Mouse (Mus musculus): Measurements from ENCODE around the gene Tceal1. TPM values are rescaled to one million over a fixed set of nuclear protein-coding genes. Genes with fewer than 3 reads are reported as not detected.

Tceal1 gene
- not detected for total RNA-seq (2023)

DNA sequence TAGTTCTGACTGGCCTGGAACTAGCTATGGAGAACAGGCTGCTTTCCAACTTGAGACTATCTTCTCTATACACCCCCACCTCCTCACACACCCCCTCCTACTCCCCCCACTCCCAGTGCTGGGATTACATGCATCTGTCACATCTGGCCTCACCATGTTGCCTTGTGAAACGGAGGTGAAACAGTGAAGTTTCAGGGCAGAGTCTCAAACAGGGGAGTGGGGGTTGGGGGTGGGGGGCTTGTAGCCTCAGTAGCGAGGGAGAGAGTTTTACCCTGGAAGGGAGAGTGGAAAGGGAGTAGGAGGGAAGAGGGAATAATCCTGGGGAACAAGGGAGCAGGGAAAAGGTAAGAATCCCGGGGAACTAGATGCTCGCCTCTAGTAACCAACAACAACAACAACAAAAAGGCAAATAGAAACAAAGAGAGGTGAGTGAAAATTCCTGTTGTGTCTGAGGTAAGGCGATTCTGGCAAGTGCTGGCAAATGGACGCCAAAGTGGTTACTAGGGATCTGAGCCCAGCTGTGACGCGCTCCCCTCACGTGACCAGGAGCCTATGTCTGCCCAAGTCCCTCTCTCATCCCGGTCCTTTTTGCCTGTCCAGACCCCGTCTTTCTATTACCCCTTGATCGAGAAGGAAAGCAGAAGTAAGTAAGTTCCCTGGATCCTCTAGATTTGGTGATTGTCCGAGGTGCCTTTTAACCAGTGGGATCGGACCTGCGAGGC lies at the start of gene Tceal1:
Gene Tceal1, plus strand, starts transcription at position 537 of the 722 bp plus-strand sequence.

DNA sequence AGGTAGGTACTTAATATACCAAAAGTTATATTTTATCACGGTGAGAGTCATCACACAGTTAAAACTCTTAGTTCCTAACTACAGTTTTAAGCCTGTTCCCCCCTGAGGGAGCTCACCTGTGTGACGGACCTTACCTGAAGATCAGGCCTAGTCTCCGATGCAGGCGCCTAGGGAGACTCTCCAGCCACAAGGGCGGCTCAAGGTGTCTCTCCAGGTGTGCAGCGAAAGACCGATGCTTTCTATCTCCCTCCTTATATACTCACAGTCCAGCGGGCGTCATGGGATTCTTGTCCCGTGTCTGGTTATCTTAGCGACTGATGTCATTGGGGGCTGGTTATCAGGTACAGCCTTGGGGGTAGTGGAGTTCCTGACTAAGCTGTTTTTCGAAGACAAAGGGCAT lies 35.7 kb downstream of the Tceal1 start, which contains the start of gene Morf4l2:
Gene Morf4l2, minus strand, starts transcription at position 232 of the 400 bp plus-strand sequence.

Other genes with a start within 250 kb of the Tceal1 start
- gene Kir3dl1, start 190.0 kb upstream of the Tceal1 start, total RNA-seq (2023): not detected
- not detected for gene Kir3dl2, start 163.9 kb upstream of the Tceal1 start, total RNA-seq (2023)
- 1.1 TPM for gene Tceal3, start 117.1 kb upstream of the Tceal1 start, total RNA-seq (2023)
- 128 TPM for gene Morf4l2, start 35.7 kb downstream of the Tceal1 start, total RNA-seq (2023)
- gene Glra4, start 72.2 kb downstream of the Tceal1 start, total RNA-seq (2023): not detected
- 4.8 TPM for gene Plp1, start 114.7 kb downstream of the Tceal1 start, total RNA-seq (2023)
- gene Rab9b, start 160.8 kb downstream of the Tceal1 start, total RNA-seq (2023): not detected
- not detected for gene H2bfm, start 219.3 kb downstream of the Tceal1 start, total RNA-seq (2023)